Mouse (Mus musculus) neural tube, embryonic 11.5 days (tissue): ENCODE results near the gene Borcs7. TPM values are rescaled to one million over a fixed set of nuclear protein-coding genes. Genes with fewer than 3 reads are reported as not detected.
"Not testable (repeated sequence)": the region's sequence is repeated elsewhere in the genome, so short reads cannot be mapped to it uniquely, and the experiment has no call there.

Experiments
- ATAC-seq: fragments of 200-750 bp; cut with Nextera tagmentation; 2 replicates; pipeline ENCODE4 v1.8.0; 2017; ENCODE audit warnings: moderate number of reproducible peaks, mild to moderate bottlenecking, moderate TSS enrichment, moderate library complexity; ENCODE audit not compliant: insufficient read depth, low FRiP score, low TSS enrichment
- DNase-seq: peaks from one replicate; pipeline ENCODE4 v3.0.0-alpha.2; 2015; ENCODE audit warnings: low spot score
- H3K27ac ChIP-seq: fragments of 300-500 bp; sonication (generic); 2 replicates; pipeline ENCODE4 v1.5.1; 2014; ENCODE audit warnings: low read depth, mild to moderate bottlenecking, low read length
- H3K27me3 ChIP-seq: fragments of 300-500 bp; sonication (generic); 2 replicates; pipeline ENCODE4 v1.6.1; 2014; ENCODE audit warnings: mild to moderate bottlenecking, low read length, mixed read lengths; ENCODE audit not compliant: control insufficient read depth, insufficient read depth
- H3K36me3 ChIP-seq: fragments of 300-500 bp; sonication (generic); 2 replicates; pipeline ENCODE4 v1.6.1; 2014; ENCODE audit warnings: mild to moderate bottlenecking, low read length, moderate library complexity, mixed read lengths; ENCODE audit not compliant: control insufficient read depth, insufficient read depth
- H3K4me1 ChIP-seq: fragments of 300-500 bp; sonication (generic); 2 replicates; pipeline ENCODE4 v1.6.1; 2014; ENCODE audit warnings: low read length, mixed read lengths; ENCODE audit not compliant: control insufficient read depth, insufficient read depth
- H3K4me2 ChIP-seq: fragments of 300-500 bp; sonication (generic); 2 replicates; pipeline ENCODE4 v1.6.1; 2014; ENCODE audit warnings: low read depth, mild to moderate bottlenecking, moderate library complexity
- H3K4me3 ChIP-seq: fragments of 300-500 bp; sonication (generic); 2 replicates; pipeline ENCODE4 v1.5.1; 2014; ENCODE audit warnings: low read depth, low read length
- H3K9ac ChIP-seq: fragments of 300-500 bp; sonication (generic); 2 replicates; pipeline ENCODE4 v1.6.1; 2014; ENCODE audit warnings: mild to moderate bottlenecking, low read length
- H3K9me3 ChIP-seq: fragments of 300-500 bp; sonication (generic); 2 replicates; pipeline ENCODE4 v1.6.1; 2016; ENCODE audit warnings: low read length; ENCODE audit not compliant: control insufficient read depth
- WGBS: fragments of 180-500 bp; shearing (Covaris S2); extraction: QIAGEN DNeasy Blood & Tissue Kit; methylation state at CpG from one replicate; pipeline ENCODE4 v1.1.7; 2014; 5-methylcytosine and 5-hydroxymethylcytosine counted together
- polyA plus RNA-seq: library from polyadenylated mRNA; unstranded; fragments of >200 nt; fragmentation: Nextera tagmentation; extraction: Ambion mirVana; gene quantifications from 2 replicates; pipeline ENCODE4 v1.2.1, GENCODE M21; 2014

The Borcs7 gene
- polyA plus RNA-seq, 1 experiment from 2014 or later: 14.7 TPM

DNA sequence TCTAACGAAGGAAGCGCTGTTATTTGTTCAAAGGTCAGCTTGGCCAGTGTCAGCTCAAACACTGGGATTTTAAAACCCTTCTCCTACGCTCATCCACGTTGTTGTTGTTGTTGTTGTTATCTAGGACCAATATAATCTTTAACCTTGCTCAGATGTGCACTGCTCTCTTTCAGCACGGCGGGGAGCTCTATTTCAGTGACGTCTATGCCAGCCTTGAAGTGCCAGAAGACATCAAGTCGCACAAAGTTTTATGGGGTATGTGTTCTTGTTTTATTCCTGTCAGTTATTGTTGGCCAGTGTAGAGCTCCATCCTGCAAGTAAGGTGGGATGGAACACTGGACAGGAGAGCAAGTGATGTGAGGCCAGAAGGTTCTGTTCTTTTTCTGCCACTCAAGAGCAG, 25.3 kb downstream of the Borcs7 start:
- H3K4me3 ChIP-seq: no peak overlapping the region
- ATAC-seq (no peak), DNase-seq (no peak)
- H3K4me2 ChIP-seq: no peak overlapping the region
- no peaks in the 10 kb centered on the region for H3K9me3 ChIP-seq
- no peak overlapping the region for H3K9ac ChIP-seq
- 91% methylated on average over 8 of the region's 8 CpGs for WGBS
- H3K36me3 ChIP-seq: no peaks in the 10 kb centered on the region
- H3K27me3 ChIP-seq: no peaks in the 10 kb centered on the region
- H3K27ac ChIP-seq: no peak overlapping the region
- H3K4me1 ChIP-seq: no peaks in the 10 kb centered on the region

DNA sequence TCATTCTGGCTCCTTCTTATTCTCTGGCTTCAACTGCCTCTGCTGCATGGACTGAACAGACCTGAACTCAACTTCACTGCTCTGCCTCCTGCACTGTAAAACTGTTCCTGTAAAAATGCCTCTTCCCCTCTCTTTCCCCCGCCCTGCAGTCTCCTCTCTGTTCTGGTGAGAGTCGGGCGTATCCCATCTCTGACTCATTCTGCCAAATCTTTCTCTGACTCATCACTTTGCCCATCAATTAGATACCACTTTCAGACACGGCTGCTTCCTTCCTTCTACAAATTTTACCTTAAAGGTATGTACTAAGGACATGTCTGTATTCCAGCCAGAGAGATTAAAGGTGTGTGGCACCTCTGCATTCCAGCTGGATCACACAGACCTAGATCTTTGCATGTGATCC, 28.4 kb downstream of the Borcs7 start:
- no peak overlapping the region for H3K27ac ChIP-seq
- H3K4me3 ChIP-seq: no peak overlapping the region
- no peaks in the 10 kb centered on the region for H3K36me3 ChIP-seq
- ATAC-seq (no peak), DNase-seq (no peak)
- no peaks in the 10 kb centered on the region for H3K9me3 ChIP-seq
- no peaks in the 10 kb centered on the region for H3K27me3 ChIP-seq
- no peaks in the 10 kb centered on the region for H3K4me1 ChIP-seq
- WGBS: 93% methylated on average over 4 of the region's 4 CpGs
- no peak overlapping the region for H3K4me2 ChIP-seq
- no peak overlapping the region for H3K9ac ChIP-seq

GRCm38 (mm10) chr19:46724411-46724810, 34.7 kb downstream of the Borcs7 start:
- Histone ChIP-seq H3K36me3 (no peaks in the 10 kb centered on the region), H3K4me1 (0 out of 2 replicates have a peak, but pooled peaks cover 3% of the 10 kb centered on the region), H3K9me3 (no peaks in the 10 kb centered on the region), H3K4me2 (no peak overlapping the region), H3K27ac (no peak overlapping the region), H3K9ac (no peak overlapping the region), H3K4me3 (no peak overlapping the region), H3K27me3 (no peaks in the 10 kb centered on the region)
- ATAC-seq (no peak), DNase-seq (no peak)
- 69% methylated on average over 11 of the region's 11 CpGs for WGBS

- no peak overlapping the region for H3K27ac ChIP-seq
- H3K4me1 ChIP-seq: 0 out of 2 replicates have a peak, but pooled peaks cover 3% of the 10 kb centered on the region
- no peak for ATAC-seq
- H3K9me3 ChIP-seq: no peaks in the 10 kb centered on the region
- H3K9ac ChIP-seq: no peak overlapping the region
- 95% methylated on average over 8 of the region's 8 CpGs for WGBS
- no peaks in the 10 kb centered on the region for H3K36me3 ChIP-seq
- DNase-seq: no peak
- H3K4me3 ChIP-seq: no peak overlapping the region
- H3K27me3 ChIP-seq: no peaks in the 10 kb centered on the region
- no peak overlapping the region for H3K4me2 ChIP-seq
Observed at GRCm38 (mm10) chr19:46726142-46726541, 36.4 kb downstream of the Borcs7 start.

DNA sequence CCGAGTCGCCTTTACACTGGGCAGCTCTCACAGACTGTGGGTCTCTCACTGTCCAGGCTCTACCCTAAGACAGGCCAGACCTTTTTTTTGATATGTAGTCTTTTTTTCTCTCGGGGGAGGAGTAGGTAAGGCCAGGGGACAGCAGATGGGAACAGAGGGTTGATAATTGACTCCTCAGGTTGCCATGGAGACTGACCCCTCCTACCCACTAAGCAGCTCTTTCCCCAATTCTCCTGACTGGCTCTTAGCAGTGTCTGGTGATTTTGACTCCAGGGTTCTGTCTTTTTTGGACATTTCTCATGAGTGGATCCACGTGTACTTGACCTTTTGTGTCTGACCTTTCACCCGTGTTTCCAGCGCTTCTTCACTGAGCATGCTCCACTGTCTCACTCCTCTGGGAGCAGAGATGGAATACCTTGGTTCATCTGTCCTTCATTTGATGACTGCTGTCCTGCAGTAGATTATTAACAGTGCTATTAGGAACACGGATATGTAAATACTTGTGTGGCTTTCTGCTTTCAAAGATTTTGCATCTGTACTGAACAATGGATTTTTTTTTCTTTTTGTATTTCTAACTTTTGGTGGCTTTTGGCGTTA, 37.5 kb downstream of the Borcs7 start:
- no peak overlapping the region for H3K9ac ChIP-seq
- ATAC-seq (peak; percentile 48; the same call in 1 of the 2 replicates), DNase-seq (peak; percentile 50)
- no peak overlapping the region for H3K27ac ChIP-seq
- no peaks in the 10 kb centered on the region for H3K9me3 ChIP-seq
- H3K4me2 ChIP-seq: no peak overlapping the region
- no peaks in the 10 kb centered on the region for H3K36me3 ChIP-seq
- H3K27me3 ChIP-seq: no peaks in the 10 kb centered on the region
- H3K4me1 ChIP-seq: 0 out of 2 replicates have a peak, but pooled peaks cover 3% of the 10 kb centered on the region
- WGBS: 47% methylated on average over 8 of the region's 8 CpGs
- H3K4me3 ChIP-seq: no peak overlapping the region

DNA sequence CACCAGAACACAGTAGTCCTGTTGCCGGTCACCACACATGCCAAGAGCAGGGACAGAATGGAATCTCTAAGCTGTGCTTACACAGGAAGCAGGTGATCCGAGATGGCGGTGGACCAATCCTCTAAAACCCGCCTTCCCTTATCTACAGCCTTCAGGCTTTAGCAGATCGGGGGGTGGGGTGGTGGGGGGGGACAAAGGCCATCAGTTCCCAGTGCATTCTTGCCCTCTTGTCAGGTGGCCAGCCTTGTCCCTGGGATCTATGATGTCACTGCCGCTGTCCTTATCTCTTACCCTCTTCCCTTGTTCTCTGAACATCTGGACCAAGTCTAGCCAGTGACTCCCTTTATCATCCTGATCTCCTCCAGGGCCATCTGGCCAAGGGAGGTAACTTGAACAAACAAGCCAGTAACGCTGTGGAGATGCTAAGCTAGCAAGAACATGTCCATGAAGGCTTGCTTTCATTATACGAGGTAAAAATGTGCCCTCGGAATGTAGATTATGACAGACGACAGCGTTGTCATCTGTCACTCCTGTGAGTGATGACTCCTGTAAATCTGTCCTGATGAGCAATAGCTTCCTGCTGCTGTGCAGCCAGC, 38.3 kb downstream of the Borcs7 start:
- Histone ChIP-seq H3K27ac (no peak overlapping the region), H3K9ac (no peak overlapping the region), H3K36me3 (no peaks in the 10 kb centered on the region), H3K4me1 (0 out of 2 replicates have a peak, but pooled peaks cover 3% of the 10 kb centered on the region), H3K4me2 (no peak overlapping the region), H3K27me3 (no peaks in the 10 kb centered on the region), H3K4me3 (no peak overlapping the region), H3K9me3 (no peaks in the 10 kb centered on the region)
- WGBS: 69% methylated on average over 11 of the region's 11 CpGs
- no peak for ATAC-seq
- no peak for DNase-seq

- Histone ChIP-seq H3K27me3 (no peaks in the 10 kb centered on the region), H3K9me3 (no peaks in the 10 kb centered on the region), H3K4me1 (0 out of 2 replicates have a peak, but pooled peaks cover 3% of the 10 kb centered on the region), H3K27ac (no peak overlapping the region), H3K4me2 (no peak overlapping the region), H3K4me3 (no peak overlapping the region), H3K9ac (no peak overlapping the region), H3K36me3 (no peaks in the 10 kb centered on the region)
- no peak for DNase-seq
- no peak for ATAC-seq
- 80% methylated on average over 3 of the region's 3 CpGs for WGBS
Observed at GRCm38 (mm10) chr19:46728909-46729308, 39.2 kb downstream of the Borcs7 start.

GRCm38 (mm10) chr19:46731351-46731750, 41.6 kb downstream of the Borcs7 start:
- Histone ChIP-seq H3K9me3 (no peaks in the 10 kb centered on the region), H3K4me3 (no peak overlapping the region), H3K36me3 (no peaks in the 10 kb centered on the region), H3K27ac (no peak overlapping the region), H3K4me1 (0 out of 2 replicates have a peak, but pooled peaks cover 3% of the 10 kb centered on the region), H3K9ac (no peak overlapping the region), H3K4me2 (no peak overlapping the region), H3K27me3 (no peaks in the 10 kb centered on the region)
- DNase-seq: no peak
- no peak for ATAC-seq
- WGBS: 87% methylated on average over 10 of the region's 10 CpGs

GRCm38 (mm10) chr19:46732673-46733072, 43.0 kb downstream of the Borcs7 start:
- H3K4me1 ChIP-seq, H3K27me3 ChIP-seq, H3K9me3 ChIP-seq, H3K9ac ChIP-seq, ATAC-seq, H3K4me2 ChIP-seq, H3K4me3 ChIP-seq, DNase-seq, H3K36me3 ChIP-seq, H3K27ac ChIP-seq: not testable (repeated sequence)
- WGBS: 92% methylated on average over 5 of the region's 5 CpGs
